Mouse (Mus musculus) layer of hippocampus, postnatal 25 days (tissue): ENCODE results near the gene Tmbim6. TPM values are rescaled to one million over a fixed set of nuclear protein-coding genes. Genes with fewer than 3 reads are reported as not detected.

Experiments used
- DNase-seq, 2 experiments: peaks; one replicate each; pipeline ENCODE4 v3.0.0; 2022; ENCODE audit warnings: mixed read lengths in 2 of 2, low spot score in 1 of 2; ENCODE audit errors: extremely low spot score in 1 of 2
- total RNA-seq, 2 experiments: library from RNA; stranded (reverse); gene quantifications; 2 replicates each; pipeline ENCODE4 v1.2.3; 2021

Tmbim6 gene
- 100 to 1,000 TPM; 359 to 369 TPM for total RNA-seq

GRCm38 (mm10) chr15:99392486-99393385 is at the start of gene Tmbim6:
Tmbim6 (plus strand) TSS chr15:99392882.
- DNase-seq, result peak; percentile 89 to 93

- peak in 1 of 2 experiments; percentile 25 for DNase-seq
Measured at GRCm38 (mm10) chr15:99343414-99344147, 49.1 kb upstream of the Tmbim6 start.

GRCm38 (mm10) chr15:99344148-99344870 is 48.4 kb upstream of the Tmbim6 start:
- no peak for DNase-seq

- no peak for DNase-seq
Measured at GRCm38 (mm10) chr15:99344961-99345360, 47.7 kb upstream of the Tmbim6 start.

GRCm38 (mm10) chr15:99351610-99352009 is 41.1 kb upstream of the Tmbim6 start:
- DNase-seq, result no peak

GRCm38 (mm10) chr15:99352306-99352705 is 40.4 kb upstream of the Tmbim6 start:
- no peak for DNase-seq

GRCm38 (mm10) chr15:99355660-99356059 is 37.0 kb upstream of the Tmbim6 start:
- DNase-seq, result no peak

GRCm38 (mm10) chr15:99356462-99356861 is 36.2 kb upstream of the Tmbim6 start:
- DNase-seq, result no peak

- DNase-seq, result no peak
Measured at GRCm38 (mm10) chr15:99358952-99359351, 33.7 kb upstream of the Tmbim6 start.

GRCm38 (mm10) chr15:99364022-99364530 is 28.6 kb upstream of the Tmbim6 start:
- DNase-seq, result no peak

GRCm38 (mm10) chr15:99364921-99365320 is 27.8 kb upstream of the Tmbim6 start:
- no peak for DNase-seq

GRCm38 (mm10) chr15:99368583-99369266 is 24.0 kb upstream of the Tmbim6 start:
- no peak for DNase-seq

GRCm38 (mm10) chr15:99369391-99370171 is 23.1 kb upstream of the Tmbim6 start:
- DNase-seq, result no peak

GRCm38 (mm10) chr15:99370259-99370691 is 22.4 kb upstream of the Tmbim6 start, which contains the start of gene Fmnl3:
Fmnl3 (minus strand) TSS chr15:99370482.
- peak; percentile 99 for DNase-seq

GRCm38 (mm10) chr15:99371526-99372340 is 20.9 kb upstream of the Tmbim6 start:
- no peak for DNase-seq

GRCm38 (mm10) chr15:99372761-99373160 is 19.9 kb upstream of the Tmbim6 start:
- DNase-seq, result no peak

GRCm38 (mm10) chr15:99375036-99375435 is 17.6 kb upstream of the Tmbim6 start:
- DNase-seq, result no peak

- DNase-seq, result no peak
Measured at GRCm38 (mm10) chr15:99375581-99375980, 17.1 kb upstream of the Tmbim6 start.
